Mouse (Mus musculus): Measurements from ENCODE around the gene Zfp874b.
"Not testable (repeated sequence)": the region's sequence is repeated elsewhere in the genome, so short reads cannot be mapped to it uniquely, and the experiment has no call there.

Zfp874b gene

DNA sequence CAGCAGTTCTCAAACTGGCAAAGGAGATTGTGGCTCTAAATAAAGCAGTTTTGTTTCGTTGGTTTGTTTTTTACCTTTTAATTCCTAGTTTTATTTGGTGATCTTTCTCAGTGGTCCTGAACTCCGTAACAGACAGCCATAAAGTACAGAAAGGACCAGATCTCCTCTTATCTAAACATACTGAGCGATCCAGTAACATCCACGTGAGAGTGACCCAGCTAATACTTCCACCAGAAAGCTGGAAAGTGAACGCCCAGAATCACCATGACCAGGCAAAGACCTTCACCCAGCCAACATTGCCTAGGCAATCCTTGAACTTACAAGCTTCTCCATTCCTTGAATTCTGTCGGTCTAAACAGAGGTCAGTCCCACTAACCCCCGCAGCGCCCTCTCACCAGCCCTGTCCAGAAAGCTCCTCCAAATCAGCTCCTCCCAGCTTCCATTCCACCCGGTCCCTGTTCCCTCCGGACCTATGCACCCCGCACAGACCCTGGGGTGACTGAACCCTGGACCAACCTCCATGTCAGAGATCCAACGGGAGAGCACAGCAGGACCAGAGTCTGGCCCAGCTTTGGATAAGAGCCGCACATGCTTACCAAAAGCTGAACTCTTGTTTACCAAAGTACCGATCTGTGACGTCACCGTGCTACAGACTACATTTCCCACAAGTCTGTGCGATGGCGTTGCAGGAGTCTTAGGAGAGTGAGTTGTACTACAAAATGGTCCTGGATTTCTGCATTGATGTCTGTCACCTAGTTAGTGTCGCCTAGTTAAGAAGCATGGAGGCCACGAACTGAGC is at the start of gene Zfp874b:
Zfp874b (minus strand) TSS at position 634 of the 799 bp plus-strand sequence.
- DNase-seq (ENCODE audit: low read depth, low spot score), result peak; percentile 79

DNA sequence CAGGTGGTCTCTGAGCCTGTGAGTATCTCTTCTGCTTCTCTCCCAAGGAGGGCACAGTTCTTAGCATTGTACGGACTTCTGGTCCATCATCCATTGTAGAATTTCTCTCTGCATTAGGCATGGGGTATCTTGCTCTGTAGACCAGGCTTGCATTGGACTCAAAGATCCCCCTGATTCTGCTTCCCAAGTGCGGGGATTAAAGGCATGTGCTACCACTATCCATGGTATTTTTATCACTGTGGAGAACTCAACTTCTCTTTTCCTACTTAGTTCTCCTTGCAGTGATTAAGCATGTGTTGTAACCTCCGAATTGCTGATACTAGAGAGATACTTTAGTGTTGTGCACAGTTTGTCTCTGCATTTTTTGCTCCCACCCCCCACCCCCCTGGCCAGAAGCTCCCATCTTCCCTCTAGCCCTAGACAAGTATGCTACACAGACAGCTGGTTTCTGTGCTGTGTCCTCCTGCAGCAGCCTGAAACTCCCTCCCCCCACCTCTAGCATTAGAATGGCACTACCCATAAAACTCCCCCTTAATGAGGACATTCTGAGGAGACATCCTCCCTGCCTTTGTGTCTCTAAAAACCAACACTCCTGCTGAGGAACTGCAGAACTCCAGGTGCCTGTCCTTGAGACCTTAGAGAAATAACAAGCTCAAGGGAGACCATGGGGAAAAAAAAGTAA is 43.1 kb upstream of the Zfp874b start:
- DNase-seq (ENCODE audit: low read depth, low spot score), result no peak

DNA sequence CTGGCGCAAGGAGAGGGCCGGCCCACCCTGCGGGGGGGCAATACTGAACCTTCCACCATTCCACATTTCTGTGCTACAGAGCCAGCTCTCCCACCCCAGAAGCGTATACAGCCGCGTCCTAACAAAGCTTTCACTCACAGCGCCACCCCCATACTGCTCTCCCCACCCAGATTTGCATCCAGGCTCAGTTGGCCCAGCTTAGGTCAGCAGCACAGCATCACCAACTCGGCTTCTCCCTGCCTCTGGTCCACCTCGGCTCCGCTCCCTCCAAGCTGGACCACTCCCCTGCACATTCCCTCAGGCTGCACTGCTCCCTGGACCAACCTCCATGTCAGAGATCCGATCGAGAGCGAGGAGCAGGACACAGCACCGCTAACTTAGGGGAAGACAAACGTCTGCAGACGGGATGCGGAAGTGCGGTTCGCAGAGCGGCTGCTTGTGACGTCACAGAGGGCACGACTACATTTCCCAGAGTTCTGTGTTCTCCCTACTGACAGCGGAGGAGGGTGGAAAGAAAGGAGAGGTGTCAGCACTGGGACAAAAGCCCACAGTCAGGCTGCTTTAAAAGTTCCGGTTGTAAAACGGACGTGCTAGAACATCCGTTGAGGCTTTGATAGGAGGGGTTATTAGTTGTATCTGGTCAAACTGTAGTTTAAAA is 41.8 kb upstream of the Zfp874b start, which contains the start of the genes Gm26965 and Zfp87:
Gm26965 (minus strand) TSS at position 399 of the 658 bp plus-strand sequence.
Zfp87 (minus strand) TSS at position 425 of the 658 bp plus-strand sequence.
- DNase-seq (ENCODE audit: low read depth, low spot score), result peak; percentile 82

DNA sequence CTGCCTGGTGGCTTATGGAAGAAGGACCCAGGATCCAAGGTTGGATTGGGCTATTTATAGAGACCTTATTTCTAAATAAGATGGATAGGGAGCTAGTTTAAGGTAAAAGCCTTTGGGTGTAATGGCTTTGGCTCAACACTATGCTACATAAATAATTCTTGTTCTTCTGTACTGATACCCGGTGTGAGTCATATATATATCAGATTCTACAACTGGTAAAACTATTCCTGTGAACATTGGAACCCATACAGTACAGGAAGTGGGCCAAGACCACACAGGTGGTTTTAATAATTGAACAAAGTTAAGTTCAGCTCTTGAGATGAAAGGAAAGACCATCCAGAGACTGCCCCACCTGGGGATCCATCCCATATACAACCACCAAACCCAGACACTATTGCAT is 16.9 kb upstream of the Zfp874b start:
- DNase-seq (ENCODE audit: low read depth, low spot score), result no peak

DNA sequence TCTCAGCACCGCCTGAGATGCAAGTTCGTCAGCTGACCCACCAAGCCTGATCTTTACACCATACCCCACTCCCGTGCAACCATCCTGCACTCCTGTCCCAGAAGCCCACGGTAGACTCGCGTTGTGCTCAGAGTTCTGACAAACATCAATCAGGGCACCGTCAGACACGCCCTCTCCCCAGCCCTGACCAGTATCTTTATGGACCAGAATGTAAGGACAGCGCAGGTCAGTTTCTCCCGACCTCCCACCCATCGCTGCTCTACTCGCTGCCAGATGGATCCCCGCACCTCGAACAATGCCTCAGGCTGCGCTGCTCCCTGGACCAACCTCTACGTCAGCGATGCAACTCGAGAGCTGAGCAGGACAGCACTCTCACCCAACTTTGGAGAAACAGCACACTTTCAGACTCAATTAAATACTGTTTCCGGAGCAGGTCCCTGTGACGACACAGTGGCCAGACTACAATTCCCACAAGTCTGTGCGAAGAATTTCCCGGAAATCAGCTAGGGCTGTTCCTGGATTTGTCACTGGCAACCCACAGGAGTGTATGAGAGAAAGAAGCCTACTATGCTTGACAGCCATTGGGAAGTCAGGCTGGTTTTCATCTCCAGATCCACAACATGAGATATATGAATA is 16.1 kb upstream of the Zfp874b start, which contains the start of gene Zfp58:
Zfp58 (minus strand) TSS at position 472 of the 636 bp plus-strand sequence.
- DNase-seq (ENCODE audit: low read depth, low spot score), result peak; percentile 76

DNA sequence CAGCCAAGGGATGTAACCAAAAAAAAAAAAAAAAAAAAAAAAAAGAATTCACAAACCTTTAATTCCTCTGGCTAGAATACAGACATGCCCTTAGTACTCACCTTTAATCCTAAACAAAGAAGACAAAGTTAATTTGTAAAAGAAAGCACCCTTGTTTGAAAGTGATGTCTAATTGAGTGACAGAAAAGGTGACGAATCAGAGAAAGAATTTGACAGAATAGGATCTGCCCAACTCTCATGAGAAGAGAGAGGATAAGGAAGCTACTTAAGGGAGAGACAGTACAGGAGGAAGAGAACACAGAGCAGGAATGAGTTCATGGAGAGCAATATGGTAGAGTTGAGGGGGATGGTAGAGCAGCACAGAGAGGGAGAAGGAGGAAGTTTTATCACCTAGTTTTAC is 11.6 kb upstream of the Zfp874b start:
- no peak for DNase-seq (ENCODE audit: low read depth, low spot score)

DNA sequence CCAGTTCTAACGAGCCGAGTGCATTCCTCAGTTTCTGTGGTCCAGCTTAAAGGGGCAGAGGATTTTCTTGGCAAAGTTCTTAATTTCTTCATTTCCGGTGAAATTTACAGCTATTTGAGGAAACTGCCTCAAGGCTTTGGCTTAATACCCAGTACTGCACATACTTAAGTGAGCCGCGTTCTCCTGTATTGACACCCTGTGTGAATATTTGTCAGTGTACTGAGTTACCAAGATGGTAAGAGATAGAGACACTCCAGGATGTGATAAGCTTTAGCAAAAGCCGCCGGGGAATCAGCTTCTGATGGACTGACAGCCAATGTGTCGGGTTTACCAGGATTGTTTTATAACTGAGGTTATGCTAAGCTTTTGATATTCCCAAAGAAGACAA is 360 bp upstream of the Zfp874b start:
- DNase-seq (ENCODE audit: low read depth, low spot score), result no peak

DNA sequence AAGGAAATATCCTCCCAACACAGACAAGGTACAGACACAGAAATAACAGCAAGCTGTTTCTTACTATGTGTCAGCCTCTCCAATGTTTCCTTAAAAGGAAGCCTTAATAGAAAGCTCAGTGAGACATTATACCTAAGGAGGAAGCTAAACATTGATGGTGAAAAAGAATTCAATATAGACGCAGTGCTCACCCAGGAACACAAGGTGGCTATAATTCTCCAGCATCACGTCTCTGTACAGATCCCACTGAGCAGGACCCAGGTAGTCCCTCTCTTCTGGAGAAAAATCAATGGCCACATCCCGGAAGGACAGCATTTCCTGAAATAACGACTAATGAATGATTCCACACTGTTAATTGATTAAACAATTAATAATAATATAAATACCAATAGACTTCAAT is 2.5 kb downstream of the Zfp874b start:
- no peak for DNase-seq (ENCODE audit: low read depth, low spot score)

DNA sequence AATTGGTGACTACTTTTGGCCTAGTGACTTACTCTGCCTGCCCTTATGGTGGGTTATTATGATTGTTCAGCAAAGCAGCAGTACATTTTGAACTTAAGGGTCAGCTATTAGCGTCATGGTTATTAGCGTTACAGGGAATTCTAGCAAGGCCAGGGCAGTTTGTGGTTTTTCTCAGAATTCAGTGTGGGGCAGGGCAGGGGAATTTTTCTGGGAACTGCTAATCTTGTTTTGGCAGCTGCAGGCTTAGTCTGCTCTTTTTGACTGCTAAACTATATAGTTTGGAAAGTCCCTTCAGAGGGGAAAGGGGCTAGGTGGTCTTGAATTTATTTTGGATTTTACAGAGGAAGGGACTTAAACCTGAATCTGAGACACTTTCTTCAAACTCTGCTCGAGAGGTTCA is 14.8 kb downstream of the Zfp874b start:
- no peak for DNase-seq (ENCODE audit: low read depth, low spot score)

DNA sequence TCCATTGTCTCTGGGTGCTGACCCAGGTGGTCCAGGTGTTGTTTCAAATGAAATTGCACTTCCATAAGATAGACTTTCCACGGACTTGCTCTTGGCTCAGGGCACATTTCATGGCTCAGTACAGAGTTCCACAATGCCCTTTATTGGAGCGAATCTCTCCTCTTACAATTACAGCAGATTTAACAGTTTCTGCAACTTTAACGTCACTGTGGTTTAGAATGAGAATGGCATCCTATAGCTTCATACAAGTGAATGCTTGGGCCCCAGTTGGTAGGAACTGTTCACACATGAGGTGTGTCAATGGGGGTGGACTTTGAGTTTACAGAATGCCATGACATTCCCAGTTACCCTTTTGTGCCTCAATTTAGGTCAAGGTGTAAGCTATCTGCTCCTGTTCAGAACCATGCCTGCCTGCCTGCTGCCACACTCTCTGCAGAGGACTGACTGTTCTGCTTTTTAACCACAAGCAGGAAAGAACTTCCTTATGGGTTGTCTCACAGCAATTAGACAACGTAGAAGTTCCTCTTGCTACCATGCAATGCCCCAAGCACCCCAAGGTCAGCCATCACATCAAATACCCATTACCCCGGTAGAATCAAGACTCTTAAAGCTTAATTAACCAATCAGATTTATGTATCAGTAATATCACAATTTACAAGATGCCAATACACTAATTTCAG is 20.4 kb downstream of the Zfp874b start:
- DNase-seq (ENCODE audit: low read depth, low spot score), result not testable (repeated sequence)

DNA sequence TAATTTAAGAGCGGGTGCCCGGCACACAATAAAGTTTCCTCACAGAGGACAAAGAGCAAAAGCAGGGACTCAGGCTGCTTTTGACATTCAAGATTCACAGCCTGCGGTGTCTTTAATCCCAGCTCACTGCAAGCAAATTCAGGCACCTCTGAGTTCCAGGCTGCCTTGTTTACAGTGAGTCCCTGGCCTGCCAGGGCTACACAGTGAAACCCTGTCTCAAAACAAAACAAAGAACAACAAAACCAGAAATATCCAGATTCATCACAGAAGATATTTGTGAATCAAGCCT is 32.1 kb downstream of the Zfp874b start:
- no peak for DNase-seq (ENCODE audit: low read depth, low spot score)

DNA sequence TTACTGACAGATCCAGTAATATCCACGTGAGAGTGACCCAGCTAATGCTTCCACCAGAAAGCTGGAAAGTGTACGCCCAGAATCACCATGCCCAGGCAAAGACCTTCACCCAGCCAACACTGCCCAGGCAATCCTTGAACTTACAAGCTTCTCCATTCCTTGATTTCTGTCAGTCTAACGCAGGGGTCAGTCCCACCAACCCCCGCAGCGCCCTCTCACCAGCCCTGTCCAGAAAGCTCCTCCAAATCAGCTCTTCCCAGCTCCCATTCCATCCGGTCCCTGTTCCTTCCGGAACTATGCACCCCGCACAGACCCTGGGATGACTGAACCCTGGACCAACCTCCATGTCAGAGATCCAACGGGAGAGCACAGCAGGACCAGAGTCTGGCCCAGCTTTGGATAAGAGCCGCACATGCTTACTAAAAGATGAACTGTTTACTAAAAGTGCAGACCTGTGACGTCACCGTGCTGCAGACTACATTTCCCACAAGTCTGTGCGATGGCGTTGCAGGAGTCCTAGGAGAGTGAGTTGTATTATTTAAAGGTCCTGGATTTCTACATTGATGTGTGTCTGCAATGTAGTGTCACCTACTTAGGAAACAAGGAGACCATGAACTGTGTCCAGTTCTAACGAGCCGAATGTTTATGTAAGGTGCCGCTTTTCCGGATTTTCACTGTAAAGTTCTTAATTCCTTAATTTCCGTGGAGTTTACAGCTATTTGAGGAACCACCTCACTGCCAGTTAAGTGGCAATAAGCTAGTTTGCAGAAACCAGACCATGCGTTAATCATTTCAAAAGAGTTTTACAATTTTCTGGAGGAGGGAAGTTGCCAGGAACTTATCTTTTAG is 32.7 kb downstream of the Zfp874b start, which contains the start of gene Zfp874a:
Zfp874a (minus strand) TSS at position 453 of the 849 bp plus-strand sequence.
- peak; percentile 65 for DNase-seq (ENCODE audit: low read depth, low spot score)

DNA sequence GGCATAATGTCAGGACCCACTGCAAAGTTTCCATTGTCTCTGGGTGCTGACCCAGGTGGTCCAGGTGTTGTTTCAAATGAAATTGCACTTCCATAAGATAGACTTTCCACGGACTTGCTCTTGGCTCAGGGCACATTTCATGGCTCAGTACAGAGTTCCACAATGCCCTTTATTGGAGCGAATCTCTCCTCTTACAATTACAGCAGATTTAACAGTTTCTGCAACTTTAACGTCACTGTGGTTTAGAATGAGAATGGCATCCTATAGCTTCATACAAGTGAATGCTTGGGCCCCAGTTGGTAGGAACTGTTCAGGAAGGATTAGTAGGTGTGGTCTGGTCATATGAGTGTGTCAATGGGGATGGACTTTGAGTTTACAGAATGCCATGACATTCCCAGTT is 47.0 kb downstream of the Zfp874b start:
- DNase-seq (ENCODE audit: low read depth, low spot score), result not testable (repeated sequence)

DNA sequence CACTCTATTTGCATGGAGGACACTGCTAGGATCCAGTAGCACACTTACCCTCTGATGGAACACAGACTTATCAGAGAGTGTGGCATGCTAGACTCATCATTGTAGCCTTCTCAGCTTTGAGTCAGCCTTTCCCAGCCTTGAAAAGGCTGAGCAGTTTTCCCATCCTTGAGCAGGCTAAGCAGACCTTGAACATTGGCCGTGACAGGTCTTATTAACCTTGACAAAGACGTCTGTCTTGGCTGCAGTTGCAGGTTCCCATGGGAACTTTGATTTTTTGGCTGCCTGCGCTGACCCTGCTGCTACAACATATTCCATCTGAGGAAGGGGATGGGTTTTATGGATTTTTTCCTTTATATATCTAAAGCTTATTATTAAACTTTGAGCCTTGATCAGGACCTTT is 55.9 kb downstream of the Zfp874b start:
- DNase-seq (ENCODE audit: low read depth, low spot score), result no peak

DNA sequence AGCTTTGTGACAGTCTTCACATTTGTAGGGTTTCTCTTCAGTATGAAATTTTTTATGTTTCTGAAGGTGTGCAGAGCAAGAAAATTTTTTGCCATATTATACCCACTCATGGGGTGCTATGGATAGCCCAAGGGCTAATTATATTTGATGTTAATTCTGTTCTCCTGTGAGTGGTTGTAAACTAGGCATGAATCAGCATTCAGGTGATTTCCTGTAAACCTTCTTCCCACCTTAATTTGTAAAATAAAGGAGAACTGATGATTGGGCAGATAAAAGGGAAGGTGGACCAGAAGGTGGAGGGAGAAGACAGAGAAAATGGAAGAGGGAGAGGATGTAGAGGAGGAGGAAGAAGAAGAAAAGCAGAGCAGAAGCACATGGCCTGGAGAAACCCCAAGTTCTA is 58.4 kb downstream of the Zfp874b start:
- DNase-seq (ENCODE audit: low read depth, low spot score), result not testable (repeated sequence)

DNA sequence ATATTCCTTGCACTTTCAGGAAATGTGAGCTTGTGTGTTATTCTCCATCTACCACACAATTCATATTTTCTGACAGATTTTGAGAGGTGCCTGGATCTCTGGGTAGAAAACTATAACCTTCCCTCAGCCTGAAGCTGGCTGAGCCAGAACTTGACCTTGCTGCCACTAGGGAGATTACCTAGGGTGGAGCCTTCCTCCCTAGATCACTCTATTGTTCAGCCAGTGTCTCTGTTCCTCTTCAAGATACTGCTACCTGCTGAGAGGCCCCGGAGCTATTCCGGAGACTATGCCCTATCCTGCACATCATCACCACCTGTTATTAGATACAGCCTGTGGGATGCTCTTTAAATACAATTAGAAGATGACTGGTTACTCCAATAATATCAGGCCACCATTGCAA is 61.5 kb downstream of the Zfp874b start:
- DNase-seq (ENCODE audit: low read depth, low spot score), result not testable (repeated sequence)
